Mouse (Mus musculus) ES-E14 (cell line): ENCODE measurements around the gene Gm17019. TPM values are rescaled to one million over a fixed set of nuclear protein-coding genes. Genes with fewer than 3 reads are reported as not detected.
"Not testable (repeated sequence)": the region's sequence is repeated elsewhere in the genome, so short reads cannot be mapped to it uniquely, and the experiment has no call there.

ENCODE experiments used
- DNase-seq: peaks from one replicate; pipeline ENCODE4 v3.0.0-alpha.2; 2013; ENCODE audit warnings: low read depth, low spot score
- H3K27ac ChIP-seq: 2 replicates; pipeline ENCODE4 v1.5.1; 2012; ENCODE audit warnings: low read depth, mild to moderate bottlenecking, low read length, moderate library complexity, mixed read lengths; ENCODE audit not compliant: poor library complexity, insufficient read depth, severe bottlenecking
- H3K36me3 ChIP-seq: 2 replicates; pipeline ENCODE4 v1.6.1; 2012; ENCODE audit warnings: mild to moderate bottlenecking, low read length, moderate library complexity, mixed read lengths; ENCODE audit not compliant: control insufficient read depth, poor library complexity, insufficient read depth, severe bottlenecking
- H3K4me1 ChIP-seq, 2 experiments: fragments of 150-350 bp in 1 of 2; sonication (generic) in 1 of 2; 2 replicates each; pipeline ENCODE4 v1.6.1; 2012; ENCODE audit warnings: low read length in 2 of 2, mild to moderate bottlenecking in 1 of 2, mixed read lengths in 1 of 2; ENCODE audit not compliant: control insufficient read depth in 2 of 2, insufficient read depth in 2 of 2, poor library complexity in 1 of 2
- H3K4me3 ChIP-seq, 2 experiments: fragments of 150-350 bp in 1 of 2; sonication (generic) in 1 of 2; 2 replicates each; pipeline ENCODE4 v1.5.1; 2012; ENCODE audit warnings: low read length in 2 of 2, low read depth in 1 of 2, mild to moderate bottlenecking in 1 of 2, mixed read lengths in 1 of 2; ENCODE audit not compliant: insufficient read depth in 1 of 2, poor library complexity in 1 of 2, severe bottlenecking in 1 of 2
- H3K9ac ChIP-seq: 2 replicates; pipeline ENCODE4 v1.6.1; 2012; ENCODE audit warnings: low read depth, mild to moderate bottlenecking, low read length, mixed read lengths; ENCODE audit not compliant: poor library complexity, insufficient read depth, severe bottlenecking
- H3K9me3 ChIP-seq: fragments of 150-350 bp; sonication (generic); 2 replicates; pipeline ENCODE4 v1.6.1; 2012; ENCODE audit warnings: low read depth, mild to moderate bottlenecking, low read length; ENCODE audit not compliant: control insufficient read depth, insufficient read depth
- in situ Hi-C, 2 experiments: fragments of 600-800 bp; cut with MboI; formaldehyde crosslinking; loops; one replicate each; pipeline ENCODE4 v1.15.1; 2025; ENCODE audit warnings: low sequenced_read_pairs in 2 of 2, inconsistent platforms in 1 of 2; ENCODE audit not compliant: unreplicated experiment in 2 of 2
- total RNA-seq: library from RNA; depleted of rRNA; stranded (reverse); fragments of 300-350 nt; gene quantifications from 2 replicates; pipeline ENCODE4 v1.2.3, GENCODE M21; 2012

The Gm17019 gene
- total RNA-seq, 1 experiment, result not detected

DNA sequence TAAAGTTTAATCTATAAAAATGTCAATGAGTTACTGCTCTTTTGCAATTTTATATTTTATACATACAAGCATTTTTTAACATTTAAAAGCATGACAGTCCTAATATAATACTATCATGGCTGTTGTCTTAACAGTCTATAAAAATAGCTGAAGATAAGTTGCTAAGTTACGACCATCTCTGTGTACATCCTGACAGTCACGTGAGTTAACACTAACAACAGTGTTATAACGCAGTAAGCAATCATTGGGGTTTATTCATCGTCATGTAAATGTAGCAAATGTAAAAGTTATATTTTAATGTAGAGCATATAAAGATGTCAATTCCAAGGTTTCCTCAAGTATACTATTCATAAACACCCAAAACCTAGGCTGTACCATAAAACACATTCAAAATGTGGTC, 27.2 kb downstream of the Gm17019 start:
- H3K9ac ChIP-seq, H3K27ac ChIP-seq, in situ Hi-C loops, H3K4me1 ChIP-seq, DNase-seq, H3K4me3 ChIP-seq, H3K36me3 ChIP-seq, H3K9me3 ChIP-seq: not testable (repeated sequence)

DNA sequence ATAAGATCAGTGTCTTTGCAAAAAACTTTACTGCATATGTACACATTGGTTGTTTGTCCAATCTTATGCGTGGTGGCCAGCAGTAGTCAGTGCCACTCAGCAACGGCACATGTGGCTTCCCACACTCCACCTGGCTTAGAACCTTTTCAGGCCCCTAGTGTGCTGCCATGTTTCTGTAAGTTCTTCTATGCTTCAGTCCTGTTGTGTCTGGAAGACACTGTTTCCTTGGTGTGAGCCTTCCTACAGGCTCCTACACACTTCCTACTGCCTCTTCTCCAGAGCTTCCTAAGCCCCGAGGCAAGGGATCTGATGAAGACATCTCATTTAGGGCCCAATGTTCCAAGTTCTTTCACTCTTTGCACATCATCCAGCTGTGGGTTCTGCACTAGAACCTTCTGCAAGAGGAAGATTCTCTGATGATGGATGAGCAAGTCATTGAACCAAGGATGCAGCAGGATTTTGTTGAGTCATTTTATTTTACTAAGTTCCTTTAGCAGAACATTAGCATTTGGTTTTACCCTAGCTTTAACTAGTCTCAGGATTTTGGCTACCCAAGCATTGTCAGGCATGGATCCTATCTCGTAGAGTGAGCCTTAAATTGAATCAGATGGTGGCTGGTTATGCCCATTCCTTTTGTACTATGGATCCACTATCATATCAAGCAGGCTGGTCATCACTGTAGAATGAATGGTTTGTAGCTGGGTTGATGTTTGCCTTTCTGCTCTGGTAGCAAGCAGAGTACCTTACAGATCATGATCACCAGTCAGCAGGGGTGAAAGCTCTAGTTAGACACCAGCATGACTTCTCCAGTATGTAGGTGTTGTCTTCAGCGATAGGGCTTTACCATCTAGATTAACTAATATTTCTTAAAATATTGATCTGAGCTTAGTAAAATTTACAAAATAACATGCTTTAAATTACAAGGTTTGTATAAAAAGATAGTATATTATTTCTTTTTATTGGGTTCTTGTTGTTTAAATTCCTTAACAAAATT, 27.9 kb downstream of the Gm17019 start:
- H3K36me3 ChIP-seq, DNase-seq, H3K9ac ChIP-seq, H3K27ac ChIP-seq, in situ Hi-C loops, H3K9me3 ChIP-seq, H3K4me1 ChIP-seq, H3K4me3 ChIP-seq: not testable (repeated sequence)

DNA sequence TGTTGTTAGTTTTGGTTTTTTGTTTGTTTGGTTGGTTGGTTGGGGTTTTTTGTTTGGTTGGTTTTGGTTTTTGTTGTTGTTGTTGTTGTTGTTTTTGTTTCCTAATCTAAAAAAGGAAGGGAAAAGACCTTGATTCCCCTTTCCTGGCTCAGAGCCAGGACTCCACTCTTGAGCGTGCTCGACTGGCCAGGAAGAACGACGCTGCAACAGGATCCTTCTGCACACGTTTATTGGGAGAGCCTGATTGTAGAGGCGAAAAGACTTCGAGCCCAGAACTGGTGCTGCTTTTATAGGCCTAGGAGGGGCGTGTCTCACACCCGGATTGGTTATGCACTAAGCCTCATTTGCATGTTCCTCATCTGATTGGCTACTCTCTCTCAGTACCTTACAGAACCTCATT, 34.7 kb downstream of the Gm17019 start:
- H3K9ac ChIP-seq, H3K9me3 ChIP-seq, H3K4me1 ChIP-seq, H3K4me3 ChIP-seq, in situ Hi-C loops, DNase-seq, H3K27ac ChIP-seq, H3K36me3 ChIP-seq: not testable (repeated sequence)

GRCm38 (mm10) chr5:14997556-14997955, 35.2 kb downstream of the Gm17019 start:
- H3K4me1 ChIP-seq, H3K9me3 ChIP-seq, in situ Hi-C loops, H3K36me3 ChIP-seq, H3K4me3 ChIP-seq, H3K9ac ChIP-seq, H3K27ac ChIP-seq, DNase-seq: not testable (repeated sequence)

- H3K27ac ChIP-seq, in situ Hi-C loops, H3K9me3 ChIP-seq, H3K9ac ChIP-seq, DNase-seq, H3K4me1 ChIP-seq, H3K4me3 ChIP-seq, H3K36me3 ChIP-seq: not testable (repeated sequence)
These were observed 36.0 kb downstream of the Gm17019 start for GRCm38 (mm10) chr5:14996670-14997249.

DNA sequence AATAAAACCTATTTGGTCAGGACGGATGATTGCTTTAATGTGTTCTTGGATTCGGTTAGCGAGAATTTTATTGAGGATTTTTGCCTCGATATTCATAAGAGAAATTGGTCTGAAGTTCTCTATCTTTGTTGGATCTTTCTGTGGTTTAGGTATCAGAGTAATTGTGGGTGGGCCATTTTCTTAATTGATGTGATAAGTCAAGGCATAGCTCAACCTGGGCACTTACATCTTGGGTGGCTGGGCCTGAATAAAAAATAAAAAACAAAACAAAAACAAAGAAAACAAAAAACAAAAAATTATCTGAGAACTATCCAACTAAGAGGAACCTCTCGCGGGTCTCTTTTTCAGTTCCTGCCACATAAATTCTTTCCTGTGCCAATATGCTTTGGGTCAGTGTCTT, 38.7 kb downstream of the Gm17019 start:
- H3K9me3 ChIP-seq, H3K9ac ChIP-seq, H3K4me1 ChIP-seq, H3K4me3 ChIP-seq, in situ Hi-C loops, DNase-seq, H3K27ac ChIP-seq, H3K36me3 ChIP-seq: not testable (repeated sequence)

DNA sequence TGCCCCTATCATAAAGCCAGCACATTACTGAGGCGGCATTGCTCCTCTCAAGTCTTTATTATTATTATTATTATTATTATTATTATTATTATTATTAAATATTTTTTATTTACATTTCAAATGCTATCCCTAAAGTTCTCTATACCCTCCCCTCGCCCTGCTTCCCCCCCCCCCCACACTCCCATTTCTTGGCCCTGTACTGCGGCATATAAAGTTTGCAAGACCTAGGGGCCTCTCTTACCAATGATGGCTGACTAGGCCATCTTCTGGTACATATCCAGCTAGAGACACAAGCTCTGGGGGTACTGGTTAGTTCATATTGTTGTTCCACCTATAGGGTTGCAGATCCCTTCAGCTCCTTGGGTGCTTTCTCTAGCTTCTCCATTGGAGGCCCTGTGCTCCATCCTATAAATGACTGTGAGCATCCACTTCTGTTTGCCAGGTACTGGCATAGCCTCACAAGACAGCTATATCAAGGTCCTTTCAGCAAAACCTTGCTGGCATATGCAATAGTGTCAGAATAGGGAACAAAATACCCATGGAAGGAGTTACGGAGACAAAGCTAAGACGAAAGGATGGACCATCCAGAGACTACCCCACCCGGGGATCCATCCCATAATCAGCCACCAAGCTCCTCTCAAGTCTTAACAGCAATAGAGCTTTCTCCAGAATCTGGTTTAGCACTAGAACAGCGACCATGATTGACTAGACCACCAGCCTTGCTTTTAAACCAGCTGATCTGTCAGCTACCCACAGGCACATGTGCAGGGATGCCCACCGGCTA, 42.2 kb downstream of the Gm17019 start:
- H3K9ac ChIP-seq, H3K4me1 ChIP-seq, H3K36me3 ChIP-seq, H3K9me3 ChIP-seq, in situ Hi-C loops, H3K27ac ChIP-seq, DNase-seq, H3K4me3 ChIP-seq: not testable (repeated sequence)
